ENCODE assay signal across 8 mouse cellular contexts in genomic region chr16:97169901-97170512, GRCm38 (mm10). TPM values are rescaled to one million over a fixed set of nuclear protein-coding genes. Genes with fewer than 3 reads are reported as not detected.
DNase-seq lines count a peak whose midpoint lies in the region; ATAC-seq and TF ChIP-seq lines count a peak whose summit lies in the region.

No protein-coding gene starts in this region.

- H3K4me3 ChIP-seq in lung, postnatal 0 days (ENCODE audit: low read depth, low read length) = peak overlapping the region; percentile 17; the same call in 1 of the 2 replicates
- no peak overlapping the region for H3K4me3 ChIP-seq in lung, adult 2 months (replicated peaks; ENCODE audit: extremely low read depth, low read depth, low read length)
- peak overlapping the region; percentile 71 for H3K4me3 ChIP-seq in neural tube, embryonic 13.5 days

- TF ChIP-seq POLR2A in lung, adult 2 months (IDR thresholded peaks at IDR 0.05; ENCODE audit: borderline replicate concordance, extremely low read depth, low read depth, low read length) = no peak

- H3K9me3 ChIP-seq in lung, postnatal 0 days (ENCODE audit: low read length) = no peaks in the 10 kb centered on the region
- no peaks in the 10 kb centered on the region for H3K9me3 ChIP-seq in neural tube, embryonic 13.5 days

- no peak for ATAC-seq in cerebellum, adult (ENCODE audit: insufficient number of reproducible peaks, low FRiP score, low TSS enrichment)
- no peak for ATAC-seq in lung, postnatal 0 days
- peak; percentile 48 for ATAC-seq in neural tube, embryonic 13.5 days (ENCODE audit: low read depth)
- ATAC-seq in erythroid progenitor cell, adult 5-6 weeks (replicated peaks; ENCODE audit: low FRiP score, poor library complexity, severe bottlenecking) = no peak

- no peak overlapping the region for H3K27ac ChIP-seq in lung, postnatal 0 days (ENCODE audit: low read length)
- peak overlapping the region; percentile 96 for H3K27ac ChIP-seq in neural tube, embryonic 13.5 days (replicated peaks)

- H3K4me1 ChIP-seq in lung, postnatal 0 days (ENCODE audit: insufficient read depth, low read depth, low read length) = no peaks in the 10 kb centered on the region
- H3K4me1 ChIP-seq in lung, adult 2 months (ENCODE audit: control insufficient read depth, insufficient read depth, low read length) = 0 out of 2 replicates have a peak, but pooled peaks cover 2% of the 10 kb centered on the region
- peaks cover 58% of the 10 kb centered on the region for H3K4me1 ChIP-seq in neural tube, embryonic 13.5 days (replicated peaks)

- under 1% methylated on average over 37 of the region's 51 CpGs for WGBS in lung, postnatal 0 days
- 12% methylated on average over 51 of the region's 51 CpGs for WGBS in lung, adult 2 months
- 1% methylated on average over 51 of the region's 51 CpGs for WGBS in neural tube, embryonic 13.5 days

- TF ChIP-seq CTCF in lung, postnatal 0 days (IDR thresholded peaks at IDR 0.05) = no peak
- TF ChIP-seq CTCF in lung, adult 2 months (IDR thresholded peaks at IDR 0.05; ENCODE audit: insufficient read depth, low read length) = no peak

- no peak overlapping the region for H3K9ac ChIP-seq in lung, postnatal 0 days (replicated peaks; ENCODE audit: low read depth)
- peak overlapping the region; percentile 92 for H3K9ac ChIP-seq in neural tube, embryonic 13.5 days

- DNase-seq in cerebellum, postnatal 25 days = peak; percentile 64 to 69
- no peak for DNase-seq in lung, postnatal 0 days (ENCODE audit: low spot score)
- DNase-seq in lung, adult 2 months = no peak
- DNase-seq in layer of hippocampus, postnatal 25 days (ENCODE audit: extremely low spot score in 1 of 2, low spot score in 1 of 2) = peak; percentile 35 to 51
- DNase-seq in ovary, postnatal 14 days (ENCODE audit: low spot score) = no peak

- peaks cover 30% of the 10 kb centered on the region for H3K27me3 ChIP-seq in lung, postnatal 0 days (replicated peaks; ENCODE audit: insufficient read depth, low read length)
- H3K27me3 ChIP-seq in neural tube, embryonic 13.5 days = peaks cover 44% of the 10 kb centered on the region

- no peaks in the 10 kb centered on the region for H3K36me3 ChIP-seq in lung, postnatal 0 days (ENCODE audit: insufficient read depth, low read length)
- H3K36me3 ChIP-seq in neural tube, embryonic 13.5 days = no peaks in the 10 kb centered on the region

- no peak for TF ChIP-seq EP300 in lung, postnatal 0 days (IDR thresholded peaks at IDR 0.05)

- H3K4me2 ChIP-seq in lung, postnatal 0 days (replicated peaks; ENCODE audit: low read depth, low read length) = peak overlapping the region; percentile 49
- H3K4me2 ChIP-seq in neural tube, embryonic 13.5 days = peak overlapping the region; percentile 78

RNA-seq across cellular contexts. Expression of gene Dscam, which starts 0.5 kb away (rescaled TPM):
- not detected in 2 replicates for polyA plus RNA-seq in lung, postnatal 0 days (2015; fragmentation: Nextera tagmentation; extraction: Ambion mirVana)
- polyA plus RNA-seq in lung, adult 2 months (2012; rRNA removed) = 0.05 TPM in 1 of 2 replicates, not detected in the other
- total RNA-seq in layer of hippocampus, postnatal 25 days (2021) = 10 to 100 TPM; 40.2 to 46.1 TPM
- polyA plus RNA-seq in neural tube, embryonic 13.5 days (2015; fragmentation: Nextera tagmentation; extraction: Ambion mirVana) = 6.7 and 9.1 TPM in 2 replicates
- total RNA-seq in erythroid progenitor cell, adult 5-6 weeks (2015; ENCODE audit: low replicate concordance) = 0.36 TPM in 1 of 2 replicates, not detected in the other
- total RNA-seq in erythroid progenitor cell, adult 5-6 weeks (2017; ENCODE audit: low replicate concordance) = not detected in 2 replicates

Comparison
In these comparisons a context has a peak if more than half of its experiments do, and no peak if none do; other contexts are left out.
1. DNase-seq: peak in cerebellum, postnatal 25 days (2 of 2) and layer of hippocampus, postnatal 25 days (2 of 2); none in lung, postnatal 0 days (single experiment), lung, adult 2 months (single experiment) and ovary, postnatal 14 days (single experiment).